Mouse (Mus musculus): ENCODE measurements around the gene Tnks2. TPM values are rescaled to one million over a fixed set of nuclear protein-coding genes. Genes with fewer than 3 reads are reported as not detected.
"Not testable (repeated sequence)": the region's sequence is repeated elsewhere in the genome, so short reads cannot be mapped to it uniquely, and the experiment has no call there.

Tnks2 gene
- total RNA-seq, 2 experiments from 2014 or later, result 60.9 to 88.0 TPM

DNA sequence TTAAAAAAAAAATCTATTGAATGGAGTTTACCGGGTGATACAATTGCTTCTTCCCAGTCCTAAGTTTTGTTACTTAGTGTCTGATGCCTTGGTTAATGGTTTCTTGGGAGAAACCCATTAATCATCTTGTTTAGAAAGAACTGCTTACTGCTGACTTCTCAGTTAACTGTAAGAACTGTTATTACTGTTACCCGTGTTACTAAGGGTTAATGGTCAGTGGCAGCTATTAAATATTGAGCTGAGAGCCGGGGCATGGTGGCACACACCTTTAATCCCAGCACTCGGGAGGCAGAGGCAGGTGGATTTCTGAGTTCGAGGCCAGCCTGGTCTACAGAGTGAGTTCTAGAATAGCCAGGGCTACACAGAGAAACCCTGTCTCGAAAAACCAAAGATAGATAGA, 12.7 kb upstream of the Tnks2 start:
- ATAC-seq (ENCODE audit: poor library complexity, severe bottlenecking), result not testable (repeated sequence)

DNA sequence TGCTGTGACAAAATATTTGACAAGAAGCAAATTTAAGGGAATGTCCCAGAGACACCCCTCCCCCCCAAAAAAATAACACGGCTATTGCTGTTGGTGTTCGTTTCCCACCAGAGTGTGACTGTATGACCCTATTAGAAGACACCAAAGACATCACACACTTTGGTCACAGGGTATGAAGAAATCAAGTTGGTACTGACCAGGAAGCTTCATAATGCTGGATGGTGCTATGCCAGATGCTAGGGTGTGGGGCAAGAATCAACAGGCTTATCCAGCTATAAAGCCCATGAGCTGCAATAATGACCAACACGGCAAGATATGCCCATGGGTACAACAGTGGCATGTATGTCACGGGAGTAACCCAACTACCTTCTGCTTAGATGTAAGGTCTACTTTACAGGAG, 11.3 kb upstream of the Tnks2 start:
- ATAC-seq (ENCODE audit: poor library complexity, severe bottlenecking), result no peak

DNA sequence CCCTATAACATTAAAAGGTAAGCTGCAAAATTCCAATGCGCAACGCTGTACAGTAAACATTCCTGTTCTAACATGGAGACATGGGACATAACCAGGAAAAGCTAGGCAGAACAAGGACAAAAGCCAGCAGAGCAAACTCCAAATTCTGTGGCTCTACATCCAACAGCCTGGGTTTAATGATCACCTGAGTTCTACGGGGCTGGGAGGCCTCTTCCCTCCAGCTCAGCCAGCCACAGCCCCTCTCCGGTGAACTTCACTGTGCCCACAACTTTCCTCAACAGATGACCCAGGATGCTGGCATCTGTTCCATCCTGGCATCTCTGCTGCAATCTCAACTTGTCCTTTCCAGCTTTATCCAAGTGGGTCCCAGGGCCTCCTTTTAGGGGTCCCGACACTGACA, 6.4 kb upstream of the Tnks2 start:
- no peak for ATAC-seq (ENCODE audit: poor library complexity, severe bottlenecking)

DNA sequence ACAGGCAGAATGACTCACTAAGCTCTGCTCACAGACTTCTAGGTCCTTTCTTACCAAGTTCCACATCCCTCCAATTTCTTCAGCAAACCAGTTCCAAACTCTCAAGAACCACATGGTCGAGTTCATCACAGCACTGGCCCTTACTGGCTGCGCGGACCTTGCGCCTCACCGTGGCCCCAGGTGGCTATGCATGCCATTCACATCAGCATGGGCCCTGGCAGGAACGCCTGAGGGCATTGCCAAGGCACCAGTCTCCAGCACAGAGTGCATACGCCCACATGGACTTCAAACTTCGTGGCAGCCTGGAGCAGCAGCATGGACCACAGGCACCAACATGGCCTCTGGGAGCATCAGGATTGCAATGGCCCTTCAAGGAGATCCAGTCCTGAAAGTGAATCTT, 5.7 kb upstream of the Tnks2 start:
- no peak for ATAC-seq (ENCODE audit: poor library complexity, severe bottlenecking)

DNA sequence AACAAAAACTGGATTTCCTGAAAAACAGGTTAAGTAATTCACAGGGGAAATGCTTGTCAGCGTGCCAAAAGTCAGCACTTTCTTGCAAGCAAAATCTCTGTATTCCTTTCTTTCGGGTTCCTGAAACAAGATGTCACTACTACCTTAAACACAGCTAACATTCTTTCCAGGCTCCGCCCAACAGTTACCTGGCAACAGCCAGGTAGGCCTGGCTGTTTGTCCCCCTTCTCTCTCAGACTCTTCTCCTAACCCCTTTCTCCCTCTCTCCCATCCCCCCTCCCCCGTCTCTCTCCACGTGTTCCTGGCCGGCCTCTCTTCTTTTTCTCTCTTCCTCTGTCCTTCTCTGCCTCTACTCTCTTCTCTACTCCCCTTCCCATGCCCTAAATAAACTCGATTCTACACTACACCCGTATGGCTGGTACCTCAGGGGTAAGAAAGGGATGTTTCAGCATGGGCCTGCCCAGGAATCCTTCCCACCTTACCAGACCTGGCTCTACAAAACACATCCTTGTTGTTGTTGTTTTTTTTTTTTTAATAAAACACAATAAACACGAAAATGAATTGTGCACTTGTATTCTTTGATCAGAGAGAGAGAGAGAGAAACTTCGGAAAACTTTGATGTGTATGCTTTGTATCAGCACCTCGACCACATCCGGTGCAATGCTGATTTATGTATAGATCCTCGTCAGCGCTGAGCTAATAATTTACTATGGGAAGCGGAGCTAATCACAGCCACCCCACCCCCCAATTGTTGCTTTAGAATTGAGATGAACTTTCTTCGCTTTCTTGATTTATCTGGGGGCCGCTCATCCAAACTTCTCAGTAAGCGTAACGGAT, 863 bp upstream of the Tnks2 start:
- 0 out of 2 replicates have a peak, but pooled peaks have one; percentile 31 for ATAC-seq (ENCODE audit: poor library complexity, severe bottlenecking)

DNA sequence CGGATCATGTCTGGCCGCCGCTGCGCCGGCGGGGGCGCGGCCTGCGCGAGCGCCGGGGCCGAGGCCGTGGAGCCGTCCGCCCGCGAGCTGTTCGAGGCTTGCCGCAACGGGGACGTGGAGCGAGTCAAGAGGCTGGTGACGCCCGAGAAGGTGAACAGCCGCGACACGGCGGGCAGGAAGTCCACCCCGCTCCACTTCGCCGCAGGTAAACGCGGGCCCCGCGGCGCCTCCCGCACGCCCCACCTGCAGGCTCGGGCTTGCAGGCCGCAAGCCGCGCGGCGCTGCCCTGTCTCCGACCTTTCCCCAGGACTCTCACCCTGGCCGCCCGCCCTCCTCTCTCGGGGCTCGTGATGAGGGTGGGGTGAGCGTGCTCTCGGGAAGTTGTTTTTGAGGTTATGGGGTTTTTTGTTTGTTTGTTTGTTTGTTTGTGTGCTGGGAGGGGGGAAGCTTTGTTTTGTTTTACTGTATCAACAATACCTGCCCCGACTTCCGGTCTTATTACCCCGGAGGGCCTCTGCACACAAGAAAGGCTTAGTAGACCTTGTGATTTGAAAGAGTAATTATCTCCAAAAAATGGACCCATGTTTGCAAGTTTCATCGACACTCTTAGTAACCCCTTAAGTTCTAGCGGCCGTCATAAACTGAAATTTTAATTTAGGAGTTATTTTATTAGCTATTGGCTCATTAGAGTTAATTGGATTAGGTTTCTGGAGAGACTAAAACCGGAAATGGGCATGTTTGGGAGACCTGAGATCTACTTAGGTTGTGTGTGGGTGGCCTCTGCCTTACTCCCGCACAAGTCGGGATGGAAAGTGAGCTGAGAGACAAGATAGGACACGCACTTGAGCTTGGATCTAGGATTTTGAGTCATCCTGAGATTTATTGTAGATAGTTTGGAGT, 750 bp downstream of the Tnks2 start:
- ATAC-seq (ENCODE audit: poor library complexity, severe bottlenecking), result peak; percentile 59

DNA sequence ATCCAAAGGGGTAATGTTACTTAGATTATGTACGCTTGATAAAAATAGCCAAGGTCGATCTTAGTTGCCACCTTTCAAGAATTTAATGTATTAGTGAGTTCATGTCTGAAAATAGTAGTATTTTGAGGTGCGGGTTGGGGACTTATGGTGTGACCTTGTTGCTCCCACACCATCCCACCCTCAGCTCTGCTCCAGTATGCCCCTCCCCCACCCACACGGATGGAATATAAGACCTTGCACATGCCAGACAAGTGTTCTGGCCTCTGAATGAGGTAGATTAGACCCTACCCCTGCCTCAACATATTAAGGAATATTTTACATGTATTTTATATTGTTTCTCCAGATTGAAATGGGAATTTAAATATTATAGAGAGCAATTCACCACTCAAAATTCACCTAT, 2.0 kb downstream of the Tnks2 start:
- no peak for ATAC-seq (ENCODE audit: poor library complexity, severe bottlenecking)

DNA sequence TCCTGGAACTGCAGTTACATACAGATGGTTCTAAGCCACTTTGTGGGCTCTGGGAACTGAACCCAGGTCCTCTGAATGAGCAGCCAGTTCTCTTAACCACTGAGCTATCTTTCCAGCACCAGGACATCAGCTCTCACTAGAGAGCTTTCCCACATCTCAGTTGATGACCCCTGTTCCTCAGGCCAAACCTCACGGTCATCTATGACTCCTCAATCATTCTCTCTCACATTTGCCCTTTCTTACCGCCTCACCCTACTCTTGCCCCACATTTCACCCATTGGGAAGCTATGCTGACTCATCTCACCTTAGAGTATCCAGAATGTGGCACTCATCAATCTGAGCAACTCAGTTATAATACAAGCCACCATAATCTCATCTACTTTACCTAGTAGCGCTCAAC, 6.3 kb downstream of the Tnks2 start:
- no peak for ATAC-seq (ENCODE audit: poor library complexity, severe bottlenecking)

DNA sequence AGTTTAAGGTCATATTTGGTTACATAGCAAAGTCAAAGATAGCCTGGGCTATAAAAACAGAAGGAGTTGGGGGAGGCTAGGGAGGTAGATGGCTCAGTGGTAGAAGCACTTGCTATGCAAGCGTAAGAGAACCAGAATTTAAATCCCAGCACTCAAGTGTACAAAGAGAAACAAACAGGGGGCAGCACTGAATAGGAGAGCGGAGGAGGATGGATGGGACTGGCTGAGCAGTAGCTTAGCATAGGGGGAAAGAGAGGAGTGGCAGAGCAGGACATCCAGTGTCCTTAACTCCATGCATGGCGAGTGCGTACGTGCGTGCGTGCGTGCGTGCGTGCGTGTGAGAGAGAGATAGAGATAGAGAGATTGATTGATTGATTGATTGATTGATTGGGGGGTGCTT, 9.8 kb downstream of the Tnks2 start:
- ATAC-seq (ENCODE audit: poor library complexity, severe bottlenecking), result no peak

DNA sequence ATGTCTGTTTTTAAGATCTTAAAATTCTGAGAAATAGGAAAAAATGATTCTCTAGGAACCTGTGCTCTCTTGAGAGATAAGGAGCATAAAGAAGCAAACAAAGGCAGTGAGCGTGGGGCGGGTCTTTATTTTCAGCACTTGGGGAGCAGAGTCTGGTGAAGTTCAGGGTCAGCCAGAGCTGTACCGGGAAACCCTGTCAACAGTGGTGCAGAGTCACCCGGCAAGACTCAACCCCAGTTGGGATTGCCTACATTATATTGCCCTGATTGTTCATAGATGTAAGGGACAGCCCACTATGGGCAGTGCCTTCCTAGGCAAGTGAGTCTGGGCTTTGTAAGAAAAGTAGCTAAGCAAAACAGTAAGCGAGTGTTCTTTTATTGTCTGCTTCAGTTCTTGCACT, 11.9 kb downstream of the Tnks2 start:
- ATAC-seq (ENCODE audit: poor library complexity, severe bottlenecking), result no peak

DNA sequence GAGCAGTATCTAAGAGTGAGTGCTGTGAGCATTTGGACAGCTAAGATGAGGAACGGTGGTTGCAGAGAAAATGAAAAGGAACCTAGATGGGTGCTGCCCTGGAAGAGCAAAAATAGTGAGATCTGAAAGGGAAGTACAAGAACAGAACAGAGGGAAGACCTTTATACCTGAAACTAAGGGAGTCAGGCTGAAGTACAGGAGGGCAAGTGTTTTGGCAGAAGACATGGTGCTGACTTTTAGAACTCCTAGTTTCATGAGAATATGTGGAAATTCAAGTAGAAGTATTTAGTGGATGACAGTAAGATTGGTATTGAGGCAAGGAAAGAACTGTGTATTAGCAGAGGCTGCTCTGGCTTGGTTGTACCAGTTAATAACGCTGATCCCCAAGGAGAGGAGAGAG, 19.8 kb downstream of the Tnks2 start:
- no peak for ATAC-seq (ENCODE audit: poor library complexity, severe bottlenecking)

DNA sequence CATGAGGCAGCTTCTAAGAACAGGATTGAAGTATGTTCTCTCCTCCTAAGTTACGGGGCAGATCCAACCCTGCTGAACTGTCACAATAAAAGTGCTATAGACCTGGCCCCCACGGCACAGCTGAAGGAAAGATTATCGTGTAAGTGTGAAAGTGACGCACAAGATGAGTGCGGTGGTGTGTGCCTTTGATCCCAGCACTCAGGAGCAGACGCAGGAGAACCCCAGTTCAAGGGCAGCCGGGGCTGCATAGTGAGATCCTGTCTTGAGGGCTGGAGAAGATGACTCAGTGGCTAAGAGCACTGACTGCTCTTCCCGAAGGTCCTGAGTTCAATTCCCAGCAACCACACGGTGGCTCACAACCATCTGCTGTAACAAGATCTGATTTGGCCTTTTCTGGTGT, 23.8 kb downstream of the Tnks2 start:
- no peak for ATAC-seq (ENCODE audit: poor library complexity, severe bottlenecking)

DNA sequence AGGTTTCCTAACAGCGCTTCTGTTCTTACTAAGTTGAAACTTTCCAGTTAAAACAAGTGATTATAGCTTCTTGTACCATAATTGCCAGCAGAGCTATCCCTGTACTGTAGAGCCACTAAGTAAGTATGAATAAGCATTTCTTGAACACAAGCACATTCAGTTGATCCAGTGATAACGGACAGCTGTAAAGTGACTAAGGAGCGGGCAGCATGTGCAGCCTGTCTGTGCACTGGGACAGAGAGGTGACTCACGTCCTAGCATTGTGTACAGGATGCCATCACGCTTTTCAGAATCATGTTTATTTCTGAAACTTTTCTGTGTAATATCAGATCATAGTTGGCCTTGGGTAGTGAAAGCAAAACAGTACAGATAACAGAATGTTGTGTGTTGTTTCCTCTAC, 26.4 kb downstream of the Tnks2 start:
- ATAC-seq (ENCODE audit: poor library complexity, severe bottlenecking), result no peak

DNA sequence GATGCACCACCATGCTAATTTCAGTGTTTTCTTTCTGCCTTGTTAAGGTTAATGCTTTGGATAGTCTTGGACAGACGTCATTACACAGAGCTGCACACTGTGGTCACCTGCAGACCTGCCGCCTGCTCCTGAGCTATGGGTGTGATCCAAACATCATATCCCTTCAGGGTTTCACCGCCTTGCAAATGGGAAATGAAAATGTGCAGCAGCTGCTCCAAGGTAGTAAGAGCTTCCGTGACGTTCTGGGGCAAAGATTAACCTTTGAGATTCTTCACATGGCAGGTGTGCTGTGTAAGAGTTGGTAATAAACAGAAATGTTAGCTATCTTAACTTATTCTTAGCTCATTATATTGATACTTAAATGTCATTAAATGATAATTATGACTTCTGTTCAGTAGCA, 31.9 kb downstream of the Tnks2 start:
- ATAC-seq (ENCODE audit: poor library complexity, severe bottlenecking), result no peak

DNA sequence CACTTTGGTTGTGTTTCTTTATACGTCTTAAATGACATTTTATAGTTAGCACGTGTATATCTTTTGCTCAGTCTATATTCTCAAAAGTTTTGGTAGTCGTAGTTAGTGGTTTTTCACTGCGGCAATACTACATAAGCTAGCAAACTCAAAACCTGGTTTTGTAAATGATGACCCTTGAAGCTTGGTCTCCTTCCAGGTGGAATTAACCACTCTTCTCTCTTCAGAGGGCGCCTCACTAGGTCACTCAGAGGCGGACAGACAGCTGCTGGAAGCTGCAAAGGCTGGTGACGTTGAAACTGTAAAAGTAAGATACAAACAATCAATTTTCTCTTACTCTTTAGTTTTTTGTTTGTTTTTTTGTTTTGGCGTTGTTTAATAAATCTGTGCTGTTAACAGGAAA, 33.4 kb downstream of the Tnks2 start:
- ATAC-seq (ENCODE audit: poor library complexity, severe bottlenecking), result no peak

DNA sequence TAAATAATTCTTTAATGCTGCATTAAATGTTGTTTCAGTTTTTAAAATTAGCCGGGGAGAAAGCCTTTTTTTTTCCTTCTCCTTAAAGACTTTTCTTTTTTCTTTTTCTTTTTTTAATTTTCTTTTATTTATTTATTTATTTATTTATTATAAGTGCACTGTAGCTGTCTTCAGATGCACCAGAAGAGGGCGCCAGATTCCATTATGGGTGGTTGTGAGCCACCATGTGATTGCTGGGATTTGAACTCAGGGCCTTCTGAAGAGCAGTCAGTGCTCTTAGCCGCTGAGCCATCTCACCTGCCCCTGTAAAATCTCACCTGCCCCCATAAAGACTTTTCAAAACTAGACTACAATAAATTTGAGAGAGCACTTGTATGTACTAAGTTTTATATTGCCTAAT, 34.6 kb downstream of the Tnks2 start:
- ATAC-seq (ENCODE audit: poor library complexity, severe bottlenecking), result not testable (repeated sequence)

DNA sequence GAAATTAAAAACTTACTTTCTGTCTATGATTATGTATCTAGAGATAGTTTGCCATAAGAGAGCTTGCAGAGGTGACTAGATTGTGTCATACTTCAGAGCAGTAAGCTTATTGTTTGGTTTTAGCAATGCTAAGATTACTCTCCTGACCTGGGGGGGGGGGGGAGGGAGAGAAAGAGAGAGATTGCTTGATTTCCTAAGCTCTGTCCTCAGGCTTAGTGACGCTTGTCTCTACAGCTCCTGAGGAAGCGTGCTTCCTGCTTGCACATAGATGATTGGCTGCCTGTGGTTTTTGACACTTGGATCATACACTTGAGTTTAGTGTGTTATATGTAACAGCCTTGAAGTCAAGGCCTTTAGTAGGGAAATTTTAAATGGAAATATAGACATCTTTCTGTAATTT, 40.6 kb downstream of the Tnks2 start:
- ATAC-seq (ENCODE audit: poor library complexity, severe bottlenecking), result no peak

DNA sequence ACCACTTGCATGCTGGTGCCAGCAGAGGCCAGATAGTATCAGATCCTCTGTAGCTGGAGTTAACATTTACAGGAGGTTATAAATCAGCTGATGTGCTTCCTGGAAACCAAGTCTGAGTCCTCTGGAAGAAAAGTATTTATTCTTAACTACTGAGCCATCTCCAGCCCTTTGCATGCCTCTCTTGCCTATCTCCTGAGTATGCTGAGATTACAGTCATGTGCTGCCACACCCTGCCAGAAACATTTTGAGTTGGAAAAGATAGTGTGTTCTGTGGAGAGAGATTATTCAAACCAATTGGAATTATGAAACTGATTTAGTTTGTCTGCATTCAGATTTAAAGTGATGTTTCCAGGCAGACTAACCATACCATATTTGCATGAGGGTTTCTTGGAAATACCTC, 43.3 kb downstream of the Tnks2 start:
- ATAC-seq (ENCODE audit: poor library complexity, severe bottlenecking), result no peak

DNA sequence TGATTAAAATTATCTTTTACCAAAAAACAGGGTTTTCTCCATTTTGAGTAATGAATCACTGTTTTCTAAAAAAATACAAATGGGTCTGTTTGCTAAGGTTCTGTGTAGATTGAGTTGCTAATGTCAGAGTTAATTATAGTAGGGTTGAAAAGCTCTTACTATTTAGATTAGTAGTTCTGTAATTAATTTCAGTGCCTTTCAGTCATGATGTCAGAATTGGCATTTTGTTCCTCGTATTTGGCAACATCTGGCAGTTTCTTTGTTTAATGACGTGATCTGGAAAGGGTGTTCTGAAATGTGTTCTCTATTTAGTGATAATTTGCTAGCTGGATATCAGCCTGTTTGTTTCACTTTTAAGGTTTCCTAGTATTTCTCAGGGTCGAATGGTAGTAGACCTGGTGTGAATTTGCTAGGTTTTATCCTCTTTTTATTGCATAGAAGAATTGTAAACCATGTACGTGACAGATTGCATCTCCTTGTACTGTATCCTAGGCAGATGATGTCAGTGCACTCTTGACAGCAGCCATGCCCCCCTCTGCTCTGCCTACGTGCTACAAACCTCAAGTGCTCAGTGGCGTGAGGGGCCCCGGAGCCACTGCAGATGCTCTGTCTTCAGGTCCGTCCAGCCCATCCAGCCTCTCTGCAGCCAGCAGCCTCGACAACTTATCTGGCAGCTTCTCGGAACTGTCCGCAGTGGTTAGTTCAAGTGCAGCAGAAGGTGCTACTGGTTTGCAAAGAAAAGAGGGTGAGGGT, 44.9 kb downstream of the Tnks2 start:
- no peak for ATAC-seq (ENCODE audit: poor library complexity, severe bottlenecking)

DNA sequence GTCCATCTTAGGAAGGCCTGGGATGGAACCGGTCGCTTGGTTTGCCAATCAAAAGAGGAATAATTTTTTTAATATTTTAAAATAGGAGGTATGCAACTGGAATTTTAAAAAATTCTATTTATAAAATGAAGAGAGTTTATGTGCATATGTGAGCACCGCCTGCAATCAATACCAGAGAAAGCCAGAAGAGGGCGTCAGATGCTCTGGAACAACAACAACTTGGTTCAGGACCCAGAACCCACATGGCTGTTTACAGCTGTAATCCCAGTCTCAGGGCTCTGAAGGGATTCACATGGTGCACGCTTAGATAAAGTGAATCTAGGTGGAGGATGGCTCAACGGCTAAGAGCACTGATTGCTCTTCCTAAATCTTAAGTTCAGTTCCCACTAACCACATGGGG, 49.1 kb downstream of the Tnks2 start:
- ATAC-seq (ENCODE audit: poor library complexity, severe bottlenecking), result no peak

DNA sequence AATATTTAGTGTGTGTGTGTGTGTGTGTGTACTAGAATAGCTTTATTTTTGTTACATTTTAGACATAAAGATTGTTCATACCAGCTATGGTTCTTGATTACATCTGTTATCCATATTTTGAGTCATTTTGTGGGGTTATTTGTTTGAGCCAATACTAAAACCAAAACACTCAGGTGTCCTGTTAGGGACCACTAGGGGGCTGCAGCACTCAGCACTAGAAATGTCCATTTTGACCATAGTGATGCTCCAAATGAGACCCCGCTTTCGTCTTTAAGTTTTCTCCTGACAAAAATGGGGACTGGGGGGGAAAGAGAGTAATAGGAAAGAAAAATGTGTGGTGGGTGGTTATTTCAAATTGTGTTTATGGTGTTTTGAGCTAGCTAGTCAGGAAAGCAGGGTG, 52.3 kb downstream of the Tnks2 start:
- no peak for ATAC-seq (ENCODE audit: poor library complexity, severe bottlenecking)

Measured in megakaryocyte, adult 5-6 weeks (primary cell).